Mouse (Mus musculus) heart, adult 11 months (tissue): ENCODE data around the gene Plch2.

Experiments used
- DNase-seq: peaks from one replicate; pipeline ENCODE4 v3.0.0; 2022

Plch2 gene

GRCm38 (mm10) chr4:155070921-155071320 is 14.3 kb upstream of the Plch2 start:
- DNase-seq: no peak

- peak; percentile 94 for DNase-seq
These were observed 13.6 kb upstream of the Plch2 start for GRCm38 (mm10) chr4:155070199-155070598.

- no peak for DNase-seq
These were observed 12.6 kb upstream of the Plch2 start for GRCm38 (mm10) chr4:155069191-155069590.

- no peak for DNase-seq
These were observed 11.9 kb upstream of the Plch2 start for GRCm38 (mm10) chr4:155068357-155068972.

GRCm38 (mm10) chr4:155066834-155067522 is 10.4 kb upstream of the Plch2 start, which contains the start of gene Pex10:
Pex10 (plus strand) TSS chr4:155067016.
- DNase-seq: peak; percentile 100

GRCm38 (mm10) chr4:155065970-155066833 is 9.6 kb upstream of the Plch2 start:
- peak; percentile 98 for DNase-seq

- no peak for DNase-seq
These were observed 7.9 kb upstream of the Plch2 start for GRCm38 (mm10) chr4:155064474-155064873.

- DNase-seq: no peak
These were observed 7.3 kb upstream of the Plch2 start for GRCm38 (mm10) chr4:155063895-155064294.

- no peak for DNase-seq
These were observed 1.7 kb upstream of the Plch2 start for GRCm38 (mm10) chr4:155058325-155058724.

- DNase-seq: no peak
These were observed 6.5 kb downstream of the Plch2 start for GRCm38 (mm10) chr4:155050116-155050515.

GRCm38 (mm10) chr4:155046636-155047035 is 9.9 kb downstream of the Plch2 start:
- no peak for DNase-seq

- no peak for DNase-seq
These were observed 13.3 kb downstream of the Plch2 start for GRCm38 (mm10) chr4:155043289-155043625.

- peak; percentile 84 for DNase-seq
These were observed 13.8 kb downstream of the Plch2 start for GRCm38 (mm10) chr4:155042606-155043288.

GRCm38 (mm10) chr4:155040696-155041095 is 15.9 kb downstream of the Plch2 start:
- DNase-seq: peak; percentile 87

- peak; percentile 84 for DNase-seq
These were observed 16.4 kb downstream of the Plch2 start for GRCm38 (mm10) chr4:155040197-155040596.

- DNase-seq: peak; percentile 85
These were observed 21.8 kb downstream of the Plch2 start for GRCm38 (mm10) chr4:155034787-155035186.

GRCm38 (mm10) chr4:155034202-155034601 is 22.4 kb downstream of the Plch2 start:
- no peak for DNase-seq

GRCm38 (mm10) chr4:155033115-155033514 is 23.5 kb downstream of the Plch2 start:
- no peak for DNase-seq

- DNase-seq: no peak
These were observed 32.2 kb downstream of the Plch2 start for GRCm38 (mm10) chr4:155024170-155025010.

- no peak for DNase-seq
These were observed 34.2 kb downstream of the Plch2 start for GRCm38 (mm10) chr4:155022228-155022855.

GRCm38 (mm10) chr4:155020813-155021212 is 35.8 kb downstream of the Plch2 start:
- DNase-seq: no peak

- DNase-seq: no peak
These were observed 36.4 kb downstream of the Plch2 start for GRCm38 (mm10) chr4:155020141-155020540.
